Mouse (Mus musculus) bone marrow macrophage, adult 2 months (primary cell): ENCODE measurements at regions not wholly inside any gene's neighbourhood (a gene's known extent, or its start where the extent isn't known, plus 50 kb on each side); places are given as distances from the start of the nearest gene placed in this dataset.

Experiments used
- CTCF ChIP-seq: IDR thresholded peaks from 2 replicates; pipeline ENCODE4 v1.5.1; 2012; ENCODE audit warnings: low read depth, mild to moderate bottlenecking, low read length, moderate library complexity
- POLR2A ChIP-seq: IDR thresholded peaks from 2 replicates; pipeline ENCODE4 v1.6.1; 2012; ENCODE audit warnings: mild to moderate bottlenecking, low read depth, low read length, borderline replicate concordance

GRCm38 (mm10) chr15:41283199-41283598 is 1149.0 kb downstream of the 9330182O14Rik start:
- TF ChIP-seq CTCF (no peak), POLR2A (no peak)
